Mouse (Mus musculus) embryonic facial prominence, embryonic 14.5 days (tissue): ENCODE measurements around the gene Olfr536. TPM values are rescaled to one million over a fixed set of nuclear protein-coding genes. Genes with fewer than 3 reads are reported as not detected.

ENCODE experiments used
- polyA plus RNA-seq: library from polyadenylated mRNA; unstranded; fragments of >200 nt; fragmentation: Nextera tagmentation; extraction: Ambion mirVana; gene quantifications from 2 replicates; pipeline ENCODE4 v1.2.1, GENCODE M21; 2014

Olfr536 gene
- polyA plus RNA-seq, 1 experiment from 2014 or later, result 0.22 TPM

Other genes with a start within 250 kb of the Olfr536 start
- not detected in 2 replicates for gene Olfr525, start 186.5 kb downstream of the Olfr536 start, polyA plus RNA-seq
- not detected in 2 replicates for gene Olfr527, start 173.4 kb downstream of the Olfr536 start, polyA plus RNA-seq
- gene Olfr60, start 145.7 kb downstream of the Olfr536 start, polyA plus RNA-seq, result not detected in 2 replicates
- not detected in 2 replicates for gene Olfr530, start 131.1 kb downstream of the Olfr536 start, polyA plus RNA-seq
- not detected in 2 replicates for gene Olfr531, start 104.5 kb downstream of the Olfr536 start, polyA plus RNA-seq
- not detected in 2 replicates for gene Olfr532, start 85.8 kb downstream of the Olfr536 start, polyA plus RNA-seq
- 0.25 TPM in 1 of 2 replicates, not detected in the other for gene Olfr533, start 44.0 kb downstream of the Olfr536 start, polyA plus RNA-seq
- gene Olfr535, start 23.2 kb downstream of the Olfr536 start, polyA plus RNA-seq, result not detected in 2 replicates
- not detected in 2 replicates for gene Olfr538, start 60.5 kb upstream of the Olfr536 start, polyA plus RNA-seq
- not detected in 2 replicates for gene Olfr46, start 93.9 kb upstream of the Olfr536 start, polyA plus RNA-seq
- not detected in 2 replicates for gene Olfr61, start 121.6 kb upstream of the Olfr536 start, polyA plus RNA-seq
- gene Olfr53, start 139.1 kb upstream of the Olfr536 start, polyA plus RNA-seq, result not detected in 2 replicates
- 0.20 TPM in 1 of 2 replicates, not detected in the other for gene Olfr539, start 152.5 kb upstream of the Olfr536 start, polyA plus RNA-seq
- not detected in 2 replicates for gene Olfr45, start 174.6 kb upstream of the Olfr536 start, polyA plus RNA-seq
- gene Olfr541, start 189.9 kb upstream of the Olfr536 start, polyA plus RNA-seq, result not detected in 2 replicates